Mouse (Mus musculus): ENCODE measurements around the gene Nubp2. TPM values are rescaled to one million over a fixed set of nuclear protein-coding genes. Genes with fewer than 3 reads are reported as not detected.

Gene Nubp2
- polyA plus RNA-seq, 1 experiment from 2014 or later = 70.3 TPM

DNA sequence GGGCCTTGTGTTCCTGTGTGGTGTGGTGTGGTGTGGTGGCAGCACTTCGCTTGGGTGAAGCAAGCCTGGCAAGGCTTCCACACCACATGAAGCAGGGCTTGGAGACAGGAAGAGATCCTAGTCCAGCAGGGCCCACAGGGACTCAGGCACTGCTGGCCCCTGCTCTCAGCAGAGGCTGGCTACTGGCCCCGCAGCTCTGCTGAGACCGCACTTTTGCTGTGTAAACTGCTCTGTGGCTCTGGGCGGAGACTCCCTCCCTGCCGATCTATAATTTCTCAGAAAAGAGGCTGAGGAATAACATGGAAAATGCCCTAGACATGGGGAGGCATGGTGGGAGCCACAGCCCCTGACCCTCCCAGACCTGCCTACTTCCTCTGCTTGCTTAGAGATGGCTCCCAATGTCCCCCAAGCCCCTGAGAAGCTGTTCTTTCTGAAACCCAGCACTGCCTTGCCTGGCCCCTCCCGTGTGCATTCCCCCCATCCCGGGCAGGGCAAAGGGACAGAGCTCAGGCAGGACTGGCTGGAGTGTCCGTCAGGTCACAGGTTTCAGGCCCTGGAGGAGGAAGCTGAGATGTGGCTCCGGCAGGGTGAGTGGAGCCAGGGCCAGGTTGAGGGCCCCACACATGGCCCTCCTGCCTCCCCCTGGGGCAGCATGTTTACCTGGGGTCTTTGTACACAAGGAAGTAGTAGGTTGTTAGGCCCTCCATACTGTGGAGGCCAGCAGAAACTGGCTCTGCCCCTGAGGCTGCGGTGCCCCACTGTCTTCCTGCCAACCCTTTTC, 8.6 kb downstream of the Nubp2 start:
- Histone ChIP-seq H3K27ac (replicated peaks) (no peak overlapping the region), H3K27me3 (no peaks in the 10 kb centered on the region; the same call in 1 of the 2 replicates), H3K36me3 (no peaks in the 10 kb centered on the region), H3K4me3 (no peak overlapping the region), H3K9me3 (no peaks in the 10 kb centered on the region), H3K4me1 (no peaks in the 10 kb centered on the region), H3K4me2 (replicated peaks) (no peak overlapping the region), H3K9ac (replicated peaks) (no peak overlapping the region; the same call in 1 of the 2 replicates)
- 67% methylated on average over 10 of the region's 10 CpGs for WGBS
- no peak for ATAC-seq (ENCODE audit: low FRiP score, low read depth)

DNA sequence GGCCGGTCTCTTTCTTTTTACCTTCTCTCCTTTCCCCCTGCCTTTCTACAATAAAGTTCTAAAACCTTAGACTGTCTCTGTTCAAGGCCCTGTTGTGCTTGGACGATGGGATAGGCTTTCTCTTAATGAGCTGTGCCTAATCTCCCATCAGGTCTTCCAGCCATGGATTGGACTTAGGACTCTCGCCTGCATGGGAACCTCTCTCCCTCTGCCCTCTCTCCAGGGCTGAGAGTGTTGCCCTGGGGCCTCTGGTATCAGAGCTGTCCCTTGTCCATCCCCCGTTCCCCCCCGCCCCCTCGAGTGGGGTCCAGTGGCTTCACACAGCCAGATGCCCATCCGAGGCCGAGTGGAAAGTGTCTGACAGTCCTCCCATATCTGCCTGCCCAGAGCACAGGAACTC, 11.2 kb downstream of the Nubp2 start:
- H3K4me3 ChIP-seq = no peak overlapping the region
- no peaks in the 10 kb centered on the region; the same call in 1 of the 2 replicates for H3K27me3 ChIP-seq
- no peaks in the 10 kb centered on the region for H3K36me3 ChIP-seq
- no peak overlapping the region for H3K4me2 ChIP-seq (replicated peaks)
- no peak for ATAC-seq (ENCODE audit: low FRiP score, low read depth)
- no peaks in the 10 kb centered on the region for H3K4me1 ChIP-seq
- no peaks in the 10 kb centered on the region for H3K9me3 ChIP-seq
- H3K9ac ChIP-seq (replicated peaks) = no peak overlapping the region
- 74% methylated on average over 8 of the region's 8 CpGs for WGBS
- H3K27ac ChIP-seq (replicated peaks) = no peak overlapping the region

DNA sequence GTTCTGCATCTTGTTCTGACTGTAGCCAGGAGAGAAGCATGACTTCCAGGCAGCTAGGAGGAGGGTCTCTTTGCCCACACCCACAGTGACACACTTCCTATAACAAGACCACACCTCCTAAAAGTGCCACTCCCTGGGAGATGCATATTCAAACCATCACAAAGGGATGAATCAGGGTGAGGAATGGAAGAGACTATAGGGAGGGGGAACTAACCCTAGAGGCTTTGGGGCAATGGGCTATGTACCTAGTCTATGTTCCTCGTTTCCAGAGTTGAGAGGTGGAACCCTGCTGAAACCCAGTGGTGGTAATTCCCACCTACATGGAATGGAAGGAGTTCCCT, 11.8 kb downstream of the Nubp2 start:
- no peak overlapping the region for H3K9ac ChIP-seq (replicated peaks)
- no peak overlapping the region for H3K27ac ChIP-seq (replicated peaks)
- no peaks in the 10 kb centered on the region for H3K9me3 ChIP-seq
- H3K36me3 ChIP-seq = no peaks in the 10 kb centered on the region
- H3K4me1 ChIP-seq = no peaks in the 10 kb centered on the region
- H3K4me3 ChIP-seq = no peak overlapping the region
- no peaks in the 10 kb centered on the region; the same call in 1 of the 2 replicates for H3K27me3 ChIP-seq
- WGBS = 39% methylated on average over 1 of the region's 1 CpGs
- no peak for ATAC-seq (ENCODE audit: low FRiP score, low read depth)
- H3K4me2 ChIP-seq (replicated peaks) = no peak overlapping the region

DNA sequence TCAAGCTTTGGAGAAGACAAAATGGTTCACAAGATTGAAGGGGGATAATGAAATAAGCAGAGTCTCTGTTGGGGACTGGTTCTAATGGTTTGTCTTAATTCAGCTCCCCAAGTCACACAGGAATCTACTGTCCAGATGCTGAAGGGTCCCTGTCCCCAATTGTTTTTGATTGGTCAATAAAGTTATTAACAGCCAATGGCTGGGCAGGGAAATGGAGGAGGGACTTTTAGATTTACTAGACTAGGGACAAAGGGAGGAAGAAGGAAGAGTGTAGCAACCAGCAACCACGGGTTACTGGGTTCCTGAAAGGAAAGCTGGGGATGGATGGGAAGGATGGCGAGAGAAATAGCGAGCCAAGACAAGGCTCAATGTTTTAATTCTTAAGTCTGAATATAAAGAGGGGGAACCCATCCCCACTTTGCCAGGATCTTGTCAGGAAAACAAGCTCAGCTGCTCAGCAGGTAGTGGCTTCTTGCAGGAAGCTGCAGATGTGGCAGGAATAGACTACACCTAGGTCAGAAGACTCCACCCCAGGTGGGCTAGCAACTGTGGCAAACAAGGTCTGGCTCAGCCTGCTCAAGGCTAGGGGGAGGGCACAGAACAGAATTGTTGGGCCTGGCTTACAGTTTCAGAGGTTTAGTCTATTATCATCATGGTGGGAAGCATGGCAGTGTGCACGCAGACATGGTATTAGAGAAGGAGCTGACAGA, 12.3 kb downstream of the Nubp2 start:
- no peaks in the 10 kb centered on the region; the same call in 1 of the 2 replicates for H3K27me3 ChIP-seq
- H3K4me1 ChIP-seq = no peaks in the 10 kb centered on the region
- WGBS = 48% methylated on average over 4 of the region's 4 CpGs
- ATAC-seq (ENCODE audit: low FRiP score, low read depth) = no peak
- H3K9me3 ChIP-seq = no peaks in the 10 kb centered on the region
- no peak overlapping the region for H3K4me2 ChIP-seq (replicated peaks)
- H3K4me3 ChIP-seq = no peak overlapping the region
- H3K27ac ChIP-seq (replicated peaks) = no peak overlapping the region
- H3K9ac ChIP-seq (replicated peaks) = no peak overlapping the region
- H3K36me3 ChIP-seq = no peaks in the 10 kb centered on the region

DNA sequence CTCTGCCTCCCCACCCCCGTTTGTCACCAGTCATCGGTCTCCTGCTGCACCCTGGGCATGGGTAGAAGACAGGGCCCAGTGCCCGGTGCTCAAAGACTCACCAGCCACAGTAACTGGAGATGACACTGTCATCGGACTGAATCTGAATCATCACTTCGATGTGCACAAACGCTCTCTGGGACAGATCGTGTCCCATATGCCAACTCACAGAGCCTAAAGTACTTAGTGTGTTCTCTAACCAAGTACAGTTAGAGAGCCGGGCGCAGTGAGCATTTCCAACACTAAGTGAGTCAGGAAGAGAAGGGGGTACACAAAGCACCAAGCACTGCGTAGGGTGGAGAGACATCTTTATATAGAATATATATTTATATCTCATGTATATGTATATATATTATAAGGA, 18.2 kb downstream of the Nubp2 start:
- WGBS = 94% methylated on average over 10 of the region's 10 CpGs
- H3K27ac ChIP-seq (replicated peaks) = no peak overlapping the region
- H3K4me2 ChIP-seq (replicated peaks) = no peak overlapping the region
- no peak overlapping the region for H3K9ac ChIP-seq (replicated peaks)
- H3K9me3 ChIP-seq = no peaks in the 10 kb centered on the region
- ATAC-seq (ENCODE audit: low FRiP score, low read depth) = no peak
- no peaks in the 10 kb centered on the region for H3K27me3 ChIP-seq
- H3K36me3 ChIP-seq = 0 out of 2 replicates have a peak, but pooled peaks cover 5% of the 10 kb centered on the region
- no peaks in the 10 kb centered on the region for H3K4me1 ChIP-seq
- no peak overlapping the region for H3K4me3 ChIP-seq

DNA sequence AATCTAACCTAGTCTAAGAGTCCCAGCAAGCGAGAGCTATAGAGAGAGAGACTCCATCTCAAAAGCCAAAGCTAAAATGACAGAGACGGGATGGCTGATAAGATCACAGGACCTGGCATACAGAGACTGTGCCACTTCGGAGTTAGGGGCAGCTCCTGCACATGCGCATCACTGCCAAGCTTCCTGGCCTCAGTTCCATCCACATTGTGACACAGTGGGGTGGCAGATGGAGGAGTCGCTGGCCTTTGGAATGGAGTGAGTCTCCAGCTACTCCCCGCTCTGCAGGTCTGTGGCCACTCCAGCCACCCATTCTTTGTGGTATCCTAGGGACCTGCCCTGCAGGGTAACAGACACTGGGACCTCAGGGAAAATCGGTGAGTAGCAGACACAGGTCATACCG, 20.4 kb downstream of the Nubp2 start, which contains the start of gene Igfals:
Gene Igfals, plus strand, starts transcription at position 222 of the 400 bp plus-strand sequence.
- Histone ChIP-seq H3K9ac (replicated peaks) (no peak within 1 kb of the TSS), H3K36me3 (peaks cover 24% of the 10 kb centered on the region), H3K27me3 (no peaks in the 10 kb centered on the region), H3K9me3 (no peaks in the 10 kb centered on the region), H3K27ac (replicated peaks) (no peak within 1 kb of the TSS), H3K4me3 (no peak within 1 kb of the TSS), H3K4me1 (no peaks in the 10 kb centered on the region), H3K4me2 (replicated peaks) (no peak within 1 kb of the TSS)
- no peak for ATAC-seq (ENCODE audit: low FRiP score, low read depth)
- 90% methylated on average over 8 of the region's 8 CpGs for WGBS

DNA sequence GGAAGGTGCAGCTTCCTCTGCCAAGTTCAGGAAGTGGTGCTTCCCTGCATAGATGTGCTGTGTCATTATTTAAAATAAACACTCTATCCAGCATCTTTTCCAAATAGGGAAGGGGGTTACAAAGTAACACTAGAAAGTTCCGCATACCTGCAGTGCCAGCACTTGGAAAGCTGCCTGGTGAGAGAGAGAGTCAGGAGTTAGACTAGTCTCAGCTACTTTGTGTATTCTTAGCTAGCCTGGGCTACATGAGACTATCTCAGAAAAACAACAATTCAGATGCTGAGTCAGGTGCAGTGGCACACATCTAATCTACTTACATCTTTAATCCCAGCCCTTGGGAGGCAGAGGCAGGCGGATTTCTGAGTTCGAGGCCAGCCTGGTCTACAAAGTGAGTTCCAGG, 24.4 kb downstream of the Nubp2 start:
- Histone ChIP-seq H3K36me3 (peaks cover 35% of the 10 kb centered on the region), H3K4me2 (replicated peaks) (no peak overlapping the region), H3K4me1 (no peaks in the 10 kb centered on the region), H3K9ac (replicated peaks) (no peak overlapping the region), H3K27ac (replicated peaks) (no peak overlapping the region), H3K27me3 (no peaks in the 10 kb centered on the region), H3K4me3 (no peak overlapping the region), H3K9me3 (no peaks in the 10 kb centered on the region)
- 94% methylated on average over 3 of the region's 3 CpGs for WGBS
- ATAC-seq (ENCODE audit: low FRiP score, low read depth) = no peak

DNA sequence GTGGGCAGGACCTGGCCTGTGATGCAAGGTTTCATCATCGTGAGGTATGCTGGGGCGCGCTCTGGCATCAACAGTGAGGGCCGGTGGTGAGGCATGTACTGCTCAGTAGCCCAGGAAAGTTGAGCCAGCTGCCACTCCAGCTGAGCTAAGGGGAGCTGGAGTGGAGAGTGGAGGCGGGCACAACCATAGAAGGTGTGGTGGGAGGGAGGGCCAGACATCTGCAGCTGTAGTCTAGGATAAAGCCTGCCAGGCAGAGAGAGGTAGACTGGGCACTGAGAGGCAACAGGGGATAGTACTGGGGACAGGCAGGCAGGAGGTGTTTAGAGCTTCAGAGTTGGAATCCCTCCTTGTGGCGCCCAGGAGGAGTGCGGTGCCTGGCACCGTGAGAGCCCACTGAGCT, 26.1 kb downstream of the Nubp2 start:
- no peaks in the 10 kb centered on the region for H3K9me3 ChIP-seq
- no peak overlapping the region for H3K4me3 ChIP-seq
- no peaks in the 10 kb centered on the region for H3K4me1 ChIP-seq
- H3K27ac ChIP-seq (replicated peaks) = no peak overlapping the region
- no peaks in the 10 kb centered on the region for H3K27me3 ChIP-seq
- H3K4me2 ChIP-seq (replicated peaks) = no peak overlapping the region
- ATAC-seq (ENCODE audit: low FRiP score, low read depth) = no peak
- no peak overlapping the region for H3K9ac ChIP-seq (replicated peaks)
- H3K36me3 ChIP-seq = peaks cover 42% of the 10 kb centered on the region
- WGBS = 90% methylated on average over 8 of the region's 8 CpGs

DNA sequence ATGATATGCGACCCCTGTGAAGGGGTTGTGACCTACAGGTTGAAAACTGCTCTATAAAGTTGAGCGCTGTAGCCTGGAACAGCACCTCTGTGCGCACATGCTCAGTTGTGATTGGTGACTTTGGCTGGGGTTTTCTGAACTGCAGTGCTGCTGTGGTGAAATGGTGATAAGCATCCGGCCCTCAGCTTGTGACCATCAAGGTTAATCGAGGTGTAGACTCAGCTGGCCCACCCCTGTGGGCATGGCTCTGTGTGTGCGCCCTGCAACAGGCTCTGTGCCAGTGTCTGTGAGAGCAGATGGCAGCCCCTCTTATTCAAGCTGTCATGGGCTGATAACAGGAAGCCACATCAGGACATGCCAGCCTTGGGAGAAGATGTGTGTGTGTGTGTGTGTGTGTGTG, 27.2 kb downstream of the Nubp2 start:
- no peaks in the 10 kb centered on the region for H3K4me1 ChIP-seq
- no peak overlapping the region for H3K27ac ChIP-seq (replicated peaks)
- H3K4me2 ChIP-seq (replicated peaks) = no peak overlapping the region
- H3K36me3 ChIP-seq = peaks cover 42% of the 10 kb centered on the region
- no peak overlapping the region for H3K4me3 ChIP-seq
- H3K9ac ChIP-seq (replicated peaks) = no peak overlapping the region
- no peaks in the 10 kb centered on the region for H3K9me3 ChIP-seq
- ATAC-seq (ENCODE audit: low FRiP score, low read depth) = no peak
- 89% methylated on average over 6 of the region's 6 CpGs for WGBS
- no peaks in the 10 kb centered on the region for H3K27me3 ChIP-seq

DNA sequence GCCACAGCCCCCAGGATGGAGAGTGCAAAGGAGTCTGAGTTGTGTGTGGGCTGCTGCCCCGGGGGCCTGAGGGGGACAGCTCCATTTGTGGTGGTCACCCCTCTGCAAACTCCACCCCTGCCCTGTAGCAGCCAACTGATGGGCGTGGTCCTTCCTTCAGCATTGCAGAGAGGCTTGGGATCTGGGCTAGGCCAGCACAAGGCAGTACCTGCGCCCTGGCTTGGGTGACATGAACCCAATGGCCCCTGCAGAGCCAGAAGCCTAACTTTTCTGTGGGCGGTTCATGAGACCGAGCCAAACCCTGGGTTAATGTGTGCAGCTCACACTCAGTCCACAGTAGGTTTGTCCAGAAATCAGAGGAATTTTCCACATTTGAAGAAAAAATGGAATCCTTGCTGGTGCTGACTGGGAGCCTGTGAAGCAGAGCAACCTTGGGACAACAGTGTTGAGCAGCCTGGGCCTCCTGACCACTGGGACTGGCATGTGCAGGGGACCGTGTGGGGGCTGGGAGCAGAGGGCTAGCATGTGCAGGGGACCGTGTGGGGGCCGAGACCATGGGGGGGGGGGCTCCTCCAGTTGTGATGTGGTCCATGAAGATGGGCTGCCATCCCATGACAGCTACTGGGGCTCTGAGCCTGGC, 28.2 kb downstream of the Nubp2 start:
- WGBS = 83% methylated on average over 8 of the region's 8 CpGs
- no peak overlapping the region for H3K27ac ChIP-seq (replicated peaks)
- H3K36me3 ChIP-seq = peaks cover 44% of the 10 kb centered on the region

DNA sequence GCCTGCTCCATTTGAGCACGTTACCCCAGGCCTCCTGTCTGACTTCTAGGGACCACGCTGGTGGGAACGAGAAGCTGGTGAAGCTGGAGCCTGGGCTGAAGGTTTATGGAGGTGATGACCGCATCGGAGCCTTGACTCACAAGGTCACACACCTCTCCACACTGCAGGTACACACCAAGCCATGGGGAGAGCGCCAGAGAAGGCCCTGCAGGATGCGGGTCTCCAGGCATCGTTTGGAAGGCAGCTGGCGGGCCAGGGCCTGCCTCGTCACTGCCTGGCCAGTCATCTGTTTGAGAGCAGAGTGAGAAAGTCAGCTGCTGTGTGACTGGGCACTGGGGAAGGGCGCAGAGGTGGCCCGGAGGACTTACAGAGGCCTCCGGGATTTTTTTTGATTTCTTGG, 29.6 kb downstream of the Nubp2 start:
- Histone ChIP-seq H3K36me3 (peaks cover 33% of the 10 kb centered on the region), H3K27ac (replicated peaks) (no peak overlapping the region), H3K9ac (replicated peaks) (no peak overlapping the region), H3K4me3 (no peak overlapping the region), H3K9me3 (no peaks in the 10 kb centered on the region), H3K27me3 (peaks cover 3% of the 10 kb centered on the region), H3K4me2 (replicated peaks) (no peak overlapping the region), H3K4me1 (no peaks in the 10 kb centered on the region)
- 91% methylated on average over 13 of the region's 13 CpGs for WGBS
- ATAC-seq (ENCODE audit: low FRiP score, low read depth) = no peak

More for the DNA sequence above, 28.2 kb downstream of the Nubp2 start:
- Histone ChIP-seq H3K4me3 (no peak overlapping the region), H3K9me3 (no peaks in the 10 kb centered on the region), H3K9ac (replicated peaks) (no peak overlapping the region), H3K27me3 (no peaks in the 10 kb centered on the region), H3K4me2 (replicated peaks) (no peak overlapping the region), H3K4me1 (no peaks in the 10 kb centered on the region)
- ATAC-seq (ENCODE audit: low FRiP score, low read depth) = no peak

DNA sequence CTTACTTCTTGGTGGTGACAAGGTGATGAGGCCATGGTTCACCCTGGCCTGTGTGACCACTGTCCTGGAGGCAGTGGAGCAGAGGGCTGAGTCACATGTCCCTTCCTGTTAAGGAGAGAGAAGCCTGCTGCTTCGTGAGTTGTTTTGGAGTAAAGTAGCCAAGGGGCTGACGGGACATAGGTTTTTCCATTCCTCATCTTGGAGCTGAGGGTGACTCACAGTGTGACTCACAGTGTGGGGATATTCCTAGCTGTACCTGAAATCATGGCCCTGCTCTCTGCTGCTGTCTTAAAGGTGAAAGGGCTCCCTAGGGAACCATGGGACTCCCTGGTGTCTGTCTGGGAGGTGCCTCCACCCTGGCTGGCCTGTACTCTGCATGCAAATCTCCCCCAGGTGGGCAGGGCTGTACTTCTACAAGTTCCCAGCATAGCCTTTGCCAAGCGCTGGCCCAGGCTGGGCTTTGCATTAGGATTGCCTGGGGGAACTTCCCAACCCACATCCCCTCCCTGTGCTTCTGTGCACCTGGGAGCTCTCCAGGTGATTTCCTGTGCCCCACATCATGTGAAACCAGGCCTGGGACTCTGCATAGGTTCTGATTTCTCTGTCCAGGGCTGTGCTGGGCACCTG, 30.2 kb downstream of the Nubp2 start:
- H3K4me3 ChIP-seq = no peak overlapping the region
- no peak overlapping the region for H3K27ac ChIP-seq (replicated peaks)
- H3K36me3 ChIP-seq = peaks cover 27% of the 10 kb centered on the region
- H3K4me1 ChIP-seq = peaks cover 6% of the 10 kb centered on the region
- no peak overlapping the region for H3K9ac ChIP-seq (replicated peaks)
- no peak overlapping the region for H3K4me2 ChIP-seq (replicated peaks)
- no peak for ATAC-seq (ENCODE audit: low FRiP score, low read depth)
- H3K27me3 ChIP-seq = peaks cover 9% of the 10 kb centered on the region
- WGBS = 86% methylated on average over 3 of the region's 3 CpGs
- no peaks in the 10 kb centered on the region for H3K9me3 ChIP-seq
